Mouse (Mus musculus) olfactory bulb, adult 2 months (tissue): ENCODE measurements around the gene Sp9.

ENCODE experiments used
- CTCF ChIP-seq: fragments of 200-500 bp; IDR thresholded peaks from 2 replicates; pipeline ENCODE4 v1.5.1; 2012; ENCODE audit warnings: low read depth, mild to moderate bottlenecking, low read length, moderate library complexity; ENCODE audit not compliant: insufficient read depth
- POLR2A ChIP-seq: fragments of 200-500 bp; IDR thresholded peaks from 2 replicates; pipeline ENCODE4 v1.6.1; 2012; ENCODE audit warnings: mild to moderate bottlenecking, low read depth, low read length, moderate library complexity; ENCODE audit not compliant: insufficient read depth

DNA sequence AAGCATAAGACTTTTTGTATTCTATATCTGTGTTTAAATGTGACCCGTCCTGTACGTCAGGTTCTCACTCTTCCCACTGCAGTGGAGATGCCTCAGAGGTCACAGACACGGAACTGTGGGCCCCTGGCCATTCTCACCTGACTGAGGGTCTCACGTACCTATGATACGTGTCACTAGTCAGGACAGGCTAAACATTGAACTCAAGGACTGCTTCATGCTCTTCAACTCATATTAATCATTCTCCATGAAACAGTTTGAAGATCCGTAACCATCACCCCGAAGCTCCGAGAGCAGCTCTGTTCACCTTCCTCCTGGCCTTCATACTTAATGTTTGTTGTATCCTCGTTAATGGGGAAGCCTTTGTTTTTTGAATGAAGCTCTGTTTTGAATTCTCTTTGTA lies 45.7 kb downstream of the Sp9 start:
- TF ChIP-seq POLR2A: no peak
- TF ChIP-seq CTCF: no peak
